Mouse (Mus musculus) testis, postnatal 14 days (tissue): Measurements from ENCODE around the gene Flt3l.
A peak's percentile ranks its signal among the peaks of the same experiment; 100 is the strongest.
"Not testable (repeated sequence)": the region's sequence is repeated elsewhere in the genome, so short reads cannot be mapped to it uniquely, and the experiment has no call there.

Experiments used
- DNase-seq: peaks from one replicate; pipeline ENCODE4 v3.0.0; 2021; ENCODE audit warnings: low spot score

Gene Flt3l

GRCm38 (mm10) chr7:45141914-45142313 lies 5.7 kb upstream of the Flt3l start:
- no peak for DNase-seq

DNA sequence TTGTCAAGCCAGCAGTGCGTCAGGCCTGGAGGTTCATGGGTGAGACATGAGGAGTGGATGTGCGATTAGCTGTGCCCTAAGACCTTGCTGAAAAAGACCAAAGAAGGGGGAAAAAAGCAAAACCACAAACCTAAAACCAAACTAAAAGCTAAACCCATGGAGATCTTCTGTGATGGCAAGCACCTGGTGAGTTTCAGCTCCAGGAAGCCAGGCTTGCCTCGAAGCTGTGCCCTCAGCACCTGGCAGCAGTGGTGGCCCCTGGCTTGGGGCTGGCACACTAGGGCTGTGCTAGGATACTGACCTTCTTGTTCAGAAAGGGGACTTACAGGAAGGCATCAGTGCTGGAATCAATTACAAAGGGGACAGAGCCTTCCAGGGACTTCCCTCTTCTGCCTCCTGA lies 5.1 kb upstream of the Flt3l start:
- no peak for DNase-seq

GRCm38 (mm10) chr7:45139904-45140723 lies 3.9 kb upstream of the Flt3l start:
- no peak for DNase-seq

- no peak for DNase-seq
Observed at GRCm38 (mm10) chr7:45138403-45138802, 2.2 kb upstream of the Flt3l start.

GRCm38 (mm10) chr7:45137171-45138006 lies 1.2 kb upstream of the Flt3l start:
- DNase-seq: no peak

- DNase-seq: no peak
Observed at GRCm38 (mm10) chr7:45135370-45135769, 862 bp downstream of the Flt3l start.

DNA sequence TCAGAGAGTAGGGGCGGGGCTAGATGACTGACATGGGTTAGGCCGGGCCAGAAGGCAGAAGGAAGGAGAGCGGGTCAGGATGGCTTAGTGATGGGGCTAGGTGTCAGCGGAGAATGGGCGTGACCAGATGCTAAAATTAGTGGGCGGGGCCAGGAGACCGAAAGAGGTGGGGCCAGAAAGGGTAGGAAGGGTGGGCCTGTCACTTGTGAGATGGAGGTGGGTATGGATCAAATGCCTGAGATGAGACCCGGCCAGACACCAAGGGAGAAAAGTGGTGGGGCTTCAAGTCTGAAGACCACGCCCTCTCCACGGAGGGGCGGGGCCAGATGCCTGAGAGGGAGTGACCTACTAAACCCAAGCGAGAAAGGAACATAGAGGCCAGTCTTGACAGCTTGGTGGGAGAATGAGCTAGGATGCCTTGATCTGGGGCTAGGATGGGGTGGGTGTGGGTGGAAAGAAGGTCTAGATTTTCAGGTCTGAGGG lies 1.6 kb downstream of the Flt3l start:
- peak; percentile 64 for DNase-seq

DNA sequence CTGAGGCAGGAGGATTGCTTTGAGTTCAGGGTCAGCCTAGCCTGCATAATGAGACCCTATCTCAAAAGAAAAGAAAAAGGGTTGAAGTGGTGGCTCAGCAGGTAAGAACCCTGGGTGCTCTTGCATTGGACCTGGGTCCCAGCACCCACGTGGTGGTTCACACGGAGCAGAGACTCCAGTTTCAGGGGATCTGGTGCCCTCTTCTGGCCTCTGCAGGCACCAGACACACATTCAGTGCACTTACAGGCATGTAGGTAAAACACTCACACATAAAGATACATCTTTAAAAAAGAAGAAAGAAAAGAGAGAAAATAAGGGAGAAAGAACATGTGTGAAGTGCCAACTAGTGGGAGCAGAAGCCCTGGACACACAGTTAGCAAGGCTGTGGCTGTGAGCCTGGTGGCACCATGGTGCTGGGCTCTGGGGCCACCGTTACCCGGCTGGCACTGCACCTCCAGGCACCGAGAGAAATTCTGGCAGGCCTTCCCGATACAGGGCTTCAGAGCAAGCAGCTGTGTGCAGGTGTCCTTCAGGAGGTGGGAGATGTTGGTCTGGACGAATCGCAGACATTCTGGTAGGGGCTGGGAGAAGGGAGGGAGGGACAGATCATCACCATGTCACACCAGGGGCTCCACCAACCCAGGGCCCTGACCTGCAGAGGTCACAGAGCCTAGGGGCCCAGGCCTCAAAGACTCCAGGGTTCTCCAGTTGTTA lies 2.6 kb downstream of the Flt3l start:
- no peak for DNase-seq

DNA sequence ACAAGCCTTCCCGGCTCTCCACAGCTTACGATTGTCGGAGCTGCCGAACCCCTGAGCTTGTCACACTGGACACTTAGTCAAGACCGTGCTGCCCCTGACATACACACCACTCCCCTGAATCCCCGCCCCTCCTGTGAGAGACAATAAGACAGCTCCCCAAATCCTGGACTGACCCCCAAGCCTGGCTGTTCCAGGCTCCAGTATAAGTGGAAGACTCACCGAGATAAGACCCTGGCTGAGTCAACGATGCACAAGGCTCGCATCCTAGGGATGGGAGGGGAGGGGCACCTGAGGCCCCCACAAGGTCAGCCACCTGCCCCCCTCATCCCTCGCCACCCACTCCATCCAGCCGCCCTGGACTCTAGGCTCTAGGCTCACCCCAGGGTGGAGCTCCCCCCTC lies 4.4 kb downstream of the Flt3l start:
- DNase-seq: no peak

- no peak for DNase-seq
Observed at GRCm38 (mm10) chr7:45129776-45130512, 6.3 kb downstream of the Flt3l start.

GRCm38 (mm10) chr7:45129318-45129717 lies 6.9 kb downstream of the Flt3l start:
- peak; percentile 66 for DNase-seq

- peak; percentile 99 for DNase-seq
Observed at GRCm38 (mm10) chr7:45128624-45129246, 7.5 kb downstream of the Flt3l start, which contains the start of gene Rpl13a. TSS of gene Rpl13a (minus strand) at chr7:45128761.

DNA sequence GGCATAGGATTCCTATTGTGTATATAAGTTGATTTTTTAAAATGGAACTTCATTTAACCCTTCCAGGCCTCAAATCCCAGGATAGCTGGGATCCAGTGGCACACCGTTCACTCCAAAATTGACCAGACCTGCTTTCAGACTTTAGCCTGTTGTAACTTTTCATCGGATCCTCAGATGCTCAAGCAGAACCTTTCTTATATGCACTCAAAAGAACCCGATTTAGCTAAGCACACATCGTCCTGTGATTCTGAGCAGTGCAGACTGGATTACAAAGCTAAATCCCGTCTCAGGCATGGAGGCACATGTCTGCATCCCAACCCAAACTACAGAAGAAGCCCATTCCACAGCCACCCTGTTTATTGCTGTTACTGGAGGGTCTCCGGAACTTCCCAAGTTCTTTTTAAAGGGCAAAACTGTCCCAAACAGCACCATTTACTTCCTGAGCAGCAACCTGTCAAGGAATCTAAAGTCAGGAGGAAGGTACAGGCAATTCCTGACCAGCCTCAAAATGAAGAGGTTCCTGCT lies 8.5 kb downstream of the Flt3l start:
- DNase-seq: no peak

- no peak for DNase-seq
Observed at GRCm38 (mm10) chr7:45126844-45127699, 9.2 kb downstream of the Flt3l start.

GRCm38 (mm10) chr7:45126147-45126843 lies 9.9 kb downstream of the Flt3l start:
- no peak for DNase-seq

GRCm38 (mm10) chr7:45125649-45126048 lies 10.6 kb downstream of the Flt3l start:
- not testable (repeated sequence) for DNase-seq

GRCm38 (mm10) chr7:45125144-45125600 lies 11.1 kb downstream of the Flt3l start:
- no peak for DNase-seq

- peak; percentile 99 for DNase-seq
Observed at GRCm38 (mm10) chr7:45124224-45125143, 11.7 kb downstream of the Flt3l start, which contains the start of gene Rps11. TSS of gene Rps11 (minus strand) at chr7:45124439.
